Mouse (Mus musculus): Measurements from ENCODE around the gene Pptc7. TPM values are rescaled to one million over a fixed set of nuclear protein-coding genes. Genes with fewer than 3 reads are reported as not detected.
A peak's percentile ranks its signal among the peaks of the same experiment; 100 is the strongest.

Gene Pptc7
- total and polyA plus RNA-seq, 3 experiments: 77.5 to 133 (median 108) TPM

- Histone ChIP-seq H3K27me3 (ENCODE audit: control insufficient read depth, insufficient read depth, low read length) (no peaks in the 10 kb centered on the region), H3K9ac (ENCODE audit: low read depth, low read length) (peak within 1 kb of the TSS; percentile 83), H3K79me2 (replicated peaks; ENCODE audit: control insufficient read depth, insufficient read depth, low read length) (no peaks in the 10 kb centered on the region), H3K27ac (peak within 1 kb of the TSS; percentile 75), H3K36me3 (ENCODE audit: control insufficient read depth, insufficient read depth, low read length) (no peaks in the 10 kb centered on the region), H3K4me1 (ENCODE audit: control insufficient read depth, insufficient read depth, low read length) (no peaks in the 10 kb centered on the region), H3K4me3 (peak within 1 kb of the TSS; percentile 75)
- intact Hi-C loops (cut with DNase I): loop anchor here (2.0 to 5.0 kb wide), 2 partner anchors 17 to 132 kb away; no protein-coding TSS in a partner anchor
- TF ChIP-seq POLR2A (IDR thresholded peaks at IDR 0.05; ENCODE audit: insufficient read depth, low read depth, low read length) (peak; percentile 53), CTCF (IDR thresholded peaks at IDR 0.05) (no peak), EP300 (IDR thresholded peaks at IDR 0.05; ENCODE audit: insufficient read depth, low read depth, low read length) (0 out of 2 replicates have a peak, but pooled peaks have one; percentile 12)
- peak; percentile 90 to 91 for DNase-seq
- WGBS: 2% methylated on average over 49 of the region's 49 CpGs
These were observed 19.9 kb upstream of the Pptc7 start, which contains the start of gene Tctn1 for GRCm38 (mm10) chr5:122263933-122264905. Gene Tctn1 (minus strand): TSS chr5:122264460.

- TF ChIP-seq CTCF (IDR thresholded peaks at IDR 0.05) (peak; percentile 46), EP300 (IDR thresholded peaks at IDR 0.05; ENCODE audit: insufficient read depth, low read depth, low read length) (no peak), POLR2A (IDR thresholded peaks at IDR 0.05; ENCODE audit: insufficient read depth, low read depth, low read length) (no peak)
- Histone ChIP-seq H3K79me2 (replicated peaks; ENCODE audit: control insufficient read depth, insufficient read depth, low read length) (no peaks in the 10 kb centered on the region), H3K4me3 (no peak overlapping the region), H3K4me1 (ENCODE audit: control insufficient read depth, insufficient read depth, low read length) (no peaks in the 10 kb centered on the region), H3K36me3 (ENCODE audit: control insufficient read depth, insufficient read depth, low read length) (no peaks in the 10 kb centered on the region), H3K9ac (ENCODE audit: low read depth, low read length) (no peak overlapping the region), H3K27me3 (ENCODE audit: control insufficient read depth, insufficient read depth, low read length) (no peaks in the 10 kb centered on the region), H3K27ac (no peak overlapping the region)
- 71% methylated on average over 3 of the region's 3 CpGs for WGBS
- DNase-seq: no peak
- intact Hi-C loops (cut with DNase I): loop anchor here (2.0 to 5.0 kb wide), 3 partner anchors 16 to 127 kb away; partner anchors contain the start of gene Arpc3
These were observed 19.0 kb upstream of the Pptc7 start for GRCm38 (mm10) chr5:122265187-122265586.

GRCm38 (mm10) chr5:122265942-122266341 is 18.2 kb upstream of the Pptc7 start:
- H3K4me1 ChIP-seq (ENCODE audit: control insufficient read depth, insufficient read depth, low read length): no peaks in the 10 kb centered on the region
- TF ChIP-seq CTCF (IDR thresholded peaks at IDR 0.05): peak; percentile 32
- TF ChIP-seq POLR2A (IDR thresholded peaks at IDR 0.05; ENCODE audit: insufficient read depth, low read depth, low read length): no peak
- TF ChIP-seq EP300 (IDR thresholded peaks at IDR 0.05; ENCODE audit: insufficient read depth, low read depth, low read length): no peak
- intact Hi-C loops (cut with DNase I): loop anchor here (2.0 to 5.0 kb wide), 3 partner anchors 15 to 126 kb away; partner anchors contain the start of gene Arpc3
- no peaks in the 10 kb centered on the region for H3K27me3 ChIP-seq (ENCODE audit: control insufficient read depth, insufficient read depth, low read length)
- no peaks in the 10 kb centered on the region for H3K79me2 ChIP-seq (replicated peaks; ENCODE audit: control insufficient read depth, insufficient read depth, low read length)
- H3K4me3 ChIP-seq: no peak overlapping the region
- H3K9ac ChIP-seq (ENCODE audit: low read depth, low read length): no peak overlapping the region
- H3K36me3 ChIP-seq (ENCODE audit: control insufficient read depth, insufficient read depth, low read length): no peaks in the 10 kb centered on the region
- no peak overlapping the region for H3K27ac ChIP-seq
- 96% methylated on average over 2 of the region's 2 CpGs for WGBS
- DNase-seq: no peak

GRCm38 (mm10) chr5:122267136-122267535 is 17.0 kb upstream of the Pptc7 start:
- Histone ChIP-seq H3K4me1 (ENCODE audit: control insufficient read depth, insufficient read depth, low read length) (no peaks in the 10 kb centered on the region), H3K79me2 (replicated peaks; ENCODE audit: control insufficient read depth, insufficient read depth, low read length) (no peaks in the 10 kb centered on the region), H3K27me3 (ENCODE audit: control insufficient read depth, insufficient read depth, low read length) (no peaks in the 10 kb centered on the region), H3K27ac (no peak overlapping the region), H3K4me3 (no peak overlapping the region), H3K36me3 (ENCODE audit: control insufficient read depth, insufficient read depth, low read length) (no peaks in the 10 kb centered on the region), H3K9ac (ENCODE audit: low read depth, low read length) (no peak overlapping the region)
- DNase-seq: no peak
- no peak for TF ChIP-seq EP300 (IDR thresholded peaks at IDR 0.05; ENCODE audit: insufficient read depth, low read depth, low read length)
- TF ChIP-seq POLR2A (IDR thresholded peaks at IDR 0.05; ENCODE audit: insufficient read depth, low read depth, low read length): no peak
- no peak for TF ChIP-seq CTCF (IDR thresholded peaks at IDR 0.05)
- WGBS: 71% methylated on average over 7 of the region's 7 CpGs
- intact Hi-C loops (cut with DNase I): loop anchor here (5.0 kb wide), 2 partner anchors 45 to 125 kb away; partner anchors contain the start of gene Arpc3

- Histone ChIP-seq H3K4me3 (no peak overlapping the region), H3K27me3 (ENCODE audit: control insufficient read depth, insufficient read depth, low read length) (no peaks in the 10 kb centered on the region), H3K79me2 (replicated peaks; ENCODE audit: control insufficient read depth, insufficient read depth, low read length) (no peaks in the 10 kb centered on the region), H3K4me1 (ENCODE audit: control insufficient read depth, insufficient read depth, low read length) (no peaks in the 10 kb centered on the region), H3K9ac (ENCODE audit: low read depth, low read length) (no peak overlapping the region), H3K36me3 (ENCODE audit: control insufficient read depth, insufficient read depth, low read length) (no peaks in the 10 kb centered on the region), H3K27ac (no peak overlapping the region)
- DNase-seq: peak; percentile 73 to 83
- 19% methylated on average over 5 of the region's 5 CpGs for WGBS
- TF ChIP-seq CTCF (IDR thresholded peaks at IDR 0.05): peak; percentile 86
- no peak for TF ChIP-seq POLR2A (IDR thresholded peaks at IDR 0.05; ENCODE audit: insufficient read depth, low read depth, low read length)
- no peak for TF ChIP-seq EP300 (IDR thresholded peaks at IDR 0.05; ENCODE audit: insufficient read depth, low read depth, low read length)
- intact Hi-C loops (cut with DNase I): loop anchor here (1.0 to 5.0 kb wide), 3 partner anchors 44 to 124 kb away; partner anchors contain the start of gene Arpc3
These were observed 16.3 kb upstream of the Pptc7 start for GRCm38 (mm10) chr5:122267899-122268298.
